Mouse (Mus musculus) forebrain, embryonic 16.5 days (tissue): ENCODE data around the gene Csk. TPM values are rescaled to one million over a fixed set of nuclear protein-coding genes. Genes with fewer than 3 reads are reported as not detected.

ENCODE experiments used
- ATAC-seq: fragments of 200-750 bp; cut with Nextera tagmentation; 2 replicates; pipeline ENCODE4 v1.8.0; 2017; ENCODE audit warnings: mild to moderate bottlenecking, moderate library complexity
- H3K27ac ChIP-seq: fragments of 300-500 bp; sonication (generic); 2 replicates; pipeline ENCODE4 v1.5.1; 2014; ENCODE audit warnings: low read length, control low read depth
- H3K27me3 ChIP-seq: fragments of 300-500 bp; sonication (generic); replicated peaks from 2 replicates; pipeline ENCODE4 v1.6.1; 2014; ENCODE audit warnings: low read length; ENCODE audit not compliant: control insufficient read depth, insufficient read depth
- H3K36me3 ChIP-seq: fragments of 300-500 bp; sonication (generic); 2 replicates; pipeline ENCODE4 v1.6.1; 2014; ENCODE audit not compliant: control insufficient read depth, insufficient read depth
- H3K4me1 ChIP-seq: fragments of 300-500 bp; sonication (generic); replicated peaks from 2 replicates; pipeline ENCODE4 v1.6.1; 2014; ENCODE audit warnings: low read length; ENCODE audit not compliant: control insufficient read depth, insufficient read depth
- H3K4me2 ChIP-seq: fragments of 300-500 bp; sonication (generic); 2 replicates; pipeline ENCODE4 v1.6.1; 2014; ENCODE audit warnings: mild to moderate bottlenecking, low read length, control low read depth
- H3K4me3 ChIP-seq: fragments of 300-500 bp; sonication (generic); replicated peaks from 2 replicates; pipeline ENCODE4 v1.5.1; 2014; ENCODE audit warnings: mild to moderate bottlenecking, low read length, control low read depth
- H3K9ac ChIP-seq: fragments of 300-500 bp; sonication (generic); replicated peaks from 2 replicates; pipeline ENCODE4 v1.6.1; 2014; ENCODE audit warnings: low read depth, low read length, control low read depth
- H3K9me3 ChIP-seq: fragments of 300-500 bp; sonication (generic); 2 replicates; pipeline ENCODE4 v1.6.1; 2016; ENCODE audit warnings: low read length; ENCODE audit not compliant: control insufficient read depth
- WGBS: fragments of 180-500 bp; shearing (Covaris S2); extraction: QIAGEN DNeasy Blood & Tissue Kit; methylation state at CpG from one replicate; pipeline ENCODE4 v1.1.7; 2014; 5-methylcytosine and 5-hydroxymethylcytosine counted together
- polyA plus RNA-seq: library from polyadenylated mRNA; unstranded; fragments of >200 nt; fragmentation: Nextera tagmentation; extraction: Ambion mirVana; gene quantifications from 2 replicates; pipeline ENCODE4 v1.2.1, GENCODE M21; 2015

Csk gene
- polyA plus RNA-seq, 1 experiment from 2014 or later = 39.6 TPM

GRCm38 (mm10) chr9:57650786-57651311 is 2.6 kb downstream of the Csk start:
- no peak for ATAC-seq
- H3K4me1 ChIP-seq = peaks cover 6% of the 10 kb centered on the region
- H3K9me3 ChIP-seq = no peaks in the 10 kb centered on the region
- 40% methylated on average over 6 of the region's 6 CpGs for WGBS
- H3K4me2 ChIP-seq = no peak overlapping the region
- H3K27me3 ChIP-seq = no peaks in the 10 kb centered on the region
- no peak overlapping the region for H3K9ac ChIP-seq
- no peak overlapping the region for H3K27ac ChIP-seq
- no peaks in the 10 kb centered on the region for H3K36me3 ChIP-seq
- H3K4me3 ChIP-seq = no peak overlapping the region

GRCm38 (mm10) chr9:57650130-57650785 is 3.2 kb downstream of the Csk start:
- Histone ChIP-seq H3K27ac (no peak overlapping the region), H3K9me3 (no peaks in the 10 kb centered on the region), H3K36me3 (no peaks in the 10 kb centered on the region), H3K27me3 (no peaks in the 10 kb centered on the region), H3K4me3 (no peak overlapping the region), H3K4me1 (peaks cover 7% of the 10 kb centered on the region), H3K4me2 (no peak overlapping the region), H3K9ac (no peak overlapping the region)
- no peak for ATAC-seq
- WGBS = 88% methylated on average over 6 of the region's 6 CpGs

GRCm38 (mm10) chr9:57647286-57648108 is 5.9 kb downstream of the Csk start:
- no peaks in the 10 kb centered on the region for H3K36me3 ChIP-seq
- no peaks in the 10 kb centered on the region for H3K27me3 ChIP-seq
- H3K9me3 ChIP-seq = no peaks in the 10 kb centered on the region
- WGBS = 64% methylated on average over 4 of the region's 4 CpGs
- H3K4me2 ChIP-seq = no peak overlapping the region
- ATAC-seq = no peak
- H3K4me1 ChIP-seq = peaks cover 27% of the 10 kb centered on the region
- no peak overlapping the region for H3K9ac ChIP-seq
- no peak overlapping the region for H3K4me3 ChIP-seq
- H3K27ac ChIP-seq = no peak overlapping the region

- H3K4me2 ChIP-seq = no peak overlapping the region
- H3K4me3 ChIP-seq = no peak overlapping the region
- H3K4me1 ChIP-seq = peaks cover 32% of the 10 kb centered on the region
- no peaks in the 10 kb centered on the region for H3K27me3 ChIP-seq
- no peak for ATAC-seq
- no peak overlapping the region for H3K27ac ChIP-seq
- no peak overlapping the region for H3K9ac ChIP-seq
- no peaks in the 10 kb centered on the region for H3K9me3 ChIP-seq
- 34% methylated on average over 12 of the region's 12 CpGs for WGBS
- no peaks in the 10 kb centered on the region for H3K36me3 ChIP-seq
Observed at GRCm38 (mm10) chr9:57646551-57647103, 6.8 kb downstream of the Csk start.

GRCm38 (mm10) chr9:57644944-57645893 is 8.2 kb downstream of the Csk start:
- Histone ChIP-seq H3K36me3 (no peaks in the 10 kb centered on the region), H3K4me1 (peaks cover 41% of the 10 kb centered on the region), H3K9me3 (no peaks in the 10 kb centered on the region), H3K27ac (peak overlapping the region; percentile 95), H3K4me2 (peak overlapping the region; percentile 95), H3K9ac (peak overlapping the region; percentile 99), H3K4me3 (peak overlapping the region; percentile 94), H3K27me3 (no peaks in the 10 kb centered on the region)
- WGBS = under 1% methylated on average over 55 of the region's 85 CpGs
- ATAC-seq = peak; percentile 92

GRCm38 (mm10) chr9:57644442-57644943 is 8.9 kb downstream of the Csk start:
- peak overlapping the region; percentile 95 for H3K4me2 ChIP-seq
- under 1% methylated on average over 18 of the region's 18 CpGs for WGBS
- no peaks in the 10 kb centered on the region for H3K27me3 ChIP-seq
- no peaks in the 10 kb centered on the region for H3K36me3 ChIP-seq
- H3K27ac ChIP-seq = peak overlapping the region; percentile 95
- no peaks in the 10 kb centered on the region for H3K9me3 ChIP-seq
- ATAC-seq = peak; percentile 13
- peak overlapping the region; percentile 94 for H3K4me3 ChIP-seq
- peak overlapping the region; percentile 99 for H3K9ac ChIP-seq
- H3K4me1 ChIP-seq = peaks cover 48% of the 10 kb centered on the region

- peak overlapping the region; percentile 95 for H3K4me2 ChIP-seq
- H3K36me3 ChIP-seq = no peaks in the 10 kb centered on the region
- peak overlapping the region; percentile 99 for H3K9ac ChIP-seq
- H3K27ac ChIP-seq = no peak overlapping the region
- no peak for ATAC-seq
- H3K4me1 ChIP-seq = peaks cover 55% of the 10 kb centered on the region
- 55% methylated on average over 7 of the region's 7 CpGs for WGBS
- peak overlapping the region; percentile 94 for H3K4me3 ChIP-seq
- no peaks in the 10 kb centered on the region for H3K27me3 ChIP-seq
- no peaks in the 10 kb centered on the region for H3K9me3 ChIP-seq
Observed at GRCm38 (mm10) chr9:57643856-57644180, 9.6 kb downstream of the Csk start.

GRCm38 (mm10) chr9:57643169-57643855 is 10.1 kb downstream of the Csk start:
- H3K4me1 ChIP-seq = peaks cover 60% of the 10 kb centered on the region
- peak overlapping the region; percentile 99 for H3K9ac ChIP-seq
- peak overlapping the region; percentile 95 for H3K4me2 ChIP-seq
- H3K27me3 ChIP-seq = no peaks in the 10 kb centered on the region
- H3K4me3 ChIP-seq = peak overlapping the region; percentile 94
- no peaks in the 10 kb centered on the region for H3K36me3 ChIP-seq
- no peak overlapping the region for H3K27ac ChIP-seq
- no peaks in the 10 kb centered on the region for H3K9me3 ChIP-seq
- WGBS = 72% methylated on average over 9 of the region's 9 CpGs
- no peak for ATAC-seq
